Mouse (Mus musculus) ES-Bruce4 (cell line): ENCODE results near the gene D930048N14Rik.

Source experiments
- CTCF ChIP-seq: IDR thresholded peaks from one replicate; pipeline ENCODE4 v1.8.1; 2011; ENCODE audit warnings: low read depth, low read length
- POLR2A ChIP-seq: IDR thresholded peaks from one replicate; pipeline ENCODE4 v1.8.1; 2011; ENCODE audit warnings: low read length; ENCODE audit not compliant: insufficient read depth

GRCm38 (mm10) chr11:51650691-51651515 lies at the start of gene D930048N14Rik, which contains the start of gene N4bp3:
- TF ChIP-seq POLR2A (no peak), CTCF (no peak)
